10 mouse cellular contexts compared by ENCODE assay signal in the genomic region with DNA sequence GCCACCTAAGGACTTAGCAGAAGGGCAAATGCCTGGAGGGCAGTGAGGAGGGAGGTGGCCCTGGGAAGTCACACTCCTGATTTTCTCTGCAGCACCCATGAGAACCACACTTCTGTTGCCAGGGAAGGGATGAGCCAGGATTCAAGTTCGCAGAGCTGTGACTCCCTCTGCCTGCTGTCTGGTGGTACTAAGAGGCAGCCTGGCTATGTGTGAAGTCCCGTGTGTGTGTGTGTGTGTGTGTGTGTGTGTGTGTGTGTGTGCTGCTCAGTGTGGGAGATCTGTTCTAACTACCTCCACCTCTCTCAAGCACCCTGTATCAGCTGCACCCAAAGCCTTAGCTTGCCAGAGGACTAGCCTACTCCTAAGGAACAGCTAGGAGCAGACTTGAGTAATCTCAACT.
A peak's percentile ranks its signal among the peaks of the same experiment; 100 is the strongest.
DNase-seq lines count a peak whose midpoint lies in the region; ATAC-seq and TF ChIP-seq lines count a peak whose summit lies in the region.
"Had no signal": no experiment of that assay in that cellular context is flagged by ENCODE, and none has a peak within 500 bp of the region (broad histone marks: within the 10 kb centered on the region; RNA-seq: fewer than 3 reads in every experiment).

No protein-coding gene starts in this region.

- TF ChIP-seq POLR2A in liver, adult 2 months (IDR thresholded peaks at IDR 0.05; ENCODE audit: extremely low read depth, insufficient read depth, low read length), result no peak

- H3K79me2 ChIP-seq in liver, adult 2 months (ENCODE audit: control insufficient read depth, insufficient read depth, low read length), result no peaks in the 10 kb centered on the region

- TF ChIP-seq CTCF in liver, adult 2 months (IDR thresholded peaks at IDR 0.05; ENCODE audit: low read depth, low read length), result peak; percentile 40; the same call in 1 of the 2 replicates

- no peak overlapping the region for H3K4me3 ChIP-seq in liver, adult 2 months (ENCODE audit: insufficient read depth, low read depth, low read length)
- H3K4me3 ChIP-seq: liver, embryonic 15.5 days; neural tube, embryonic 15.5 days had no signal

- peak; percentile 47 to 70 for DNase-seq in cerebellum, postnatal 25 days
- DNase-seq in liver, adult 2 months (ENCODE audit: extremely low read depth, low read depth, low spot score), result peak; percentile 29
- DNase-seq in liver, result no peak
- peak; percentile 34 to 38 for DNase-seq in layer of hippocampus, postnatal 36 days
- peak; percentile 80 to 83 for DNase-seq in right cerebral cortex, postnatal 10 days (ENCODE audit: low spot score in 2 of 2)
- no peak for DNase-seq in MN1 (ENCODE audit: low spot score)

- no peak overlapping the region for H3K27ac ChIP-seq in liver, adult 2 months (replicated peaks; ENCODE audit: insufficient read depth, low read depth, low read length)
- H3K27ac ChIP-seq: liver, embryonic 15.5 days; neural tube, embryonic 15.5 days had no signal

- 0 out of 2 replicates have a peak, but pooled peaks cover 1% of the 10 kb centered on the region for H3K4me1 ChIP-seq in liver, adult 2 months (ENCODE audit: control insufficient read depth, insufficient read depth, low read length)

- ATAC-seq in cerebellum, adult (ENCODE audit: insufficient number of reproducible peaks, low FRiP score, low TSS enrichment), result no peak
- ATAC-seq in granulocyte monocyte progenitor cell, adult 5-6 weeks (replicated peaks; ENCODE audit: poor library complexity, severe bottlenecking), result no peak

- H3K36me3 ChIP-seq in liver, adult 2 months (ENCODE audit: control insufficient read depth, insufficient read depth, low read length), result no peaks in the 10 kb centered on the region
- H3K36me3 ChIP-seq: liver, embryonic 15.5 days; neural tube, embryonic 15.5 days had no signal

- no peaks in the 10 kb centered on the region for H3K27me3 ChIP-seq in liver, adult 2 months (ENCODE audit: control insufficient read depth, insufficient read depth, low read length)
- H3K27me3 ChIP-seq: liver, embryonic 15.5 days; neural tube, embryonic 15.5 days had no signal

- WGBS in liver, adult 2 months, result 75% methylated on average over 2 of the region's 2 CpGs

- no peak overlapping the region for H3K9ac ChIP-seq in liver, adult 2 months (ENCODE audit: low read depth, low read length)
- H3K9ac ChIP-seq: liver, embryonic 15.5 days; neural tube, embryonic 15.5 days had no signal

Comparison
In these comparisons a context has a peak if more than half of its experiments do, and no peak if none do; other contexts are left out.
1. DNase-seq: peak in cerebellum, postnatal 25 days (2 of 2), liver, adult 2 months (single experiment), layer of hippocampus, postnatal 36 days (2 of 2) and right cerebral cortex, postnatal 10 days (2 of 2); none in liver (single experiment) and MN1 (single experiment).